Mouse (Mus musculus) testis, adult 2 months (tissue): ENCODE measurements at regions not wholly inside any gene's neighbourhood (a gene's known extent, or its start where the extent isn't known, plus 50 kb on each side); places are given as distances from the start of the nearest gene placed in this dataset.

ENCODE experiments used
- CTCF ChIP-seq: fragments of 200-500 bp; IDR thresholded peaks from 2 replicates; pipeline ENCODE4 v1.5.1; 2012; ENCODE audit warnings: low read depth, mild to moderate bottlenecking, inconsistent platforms, low read length, moderate library complexity; ENCODE audit not compliant: control insufficient read depth, insufficient read depth, insufficient replicate concordance
- POLR2A ChIP-seq: fragments of 200-500 bp; IDR thresholded peaks from 2 replicates; pipeline ENCODE4 v1.6.1; 2012; ENCODE audit warnings: low read depth, mild to moderate bottlenecking, inconsistent platforms, low read length, moderate library complexity; ENCODE audit not compliant: control insufficient read depth

- TF ChIP-seq CTCF (no peak), POLR2A (no peak)
Observed at GRCm38 (mm10) chr1:158161533-158161932, 194.6 kb downstream of the Brinp2 start.
